Mouse (Mus musculus) CD8-positive naive resting alpha-beta T cell, adult 2 months (primary cell): ENCODE results near the gene Ccdc127.

Experiments used
- DNase-seq, 2 experiments: peaks; one replicate each; pipeline ENCODE4 v3.0.0; 2022; ENCODE audit warnings: low read depth in 2 of 2, low spot score in 2 of 2

Ccdc127 gene

DNA sequence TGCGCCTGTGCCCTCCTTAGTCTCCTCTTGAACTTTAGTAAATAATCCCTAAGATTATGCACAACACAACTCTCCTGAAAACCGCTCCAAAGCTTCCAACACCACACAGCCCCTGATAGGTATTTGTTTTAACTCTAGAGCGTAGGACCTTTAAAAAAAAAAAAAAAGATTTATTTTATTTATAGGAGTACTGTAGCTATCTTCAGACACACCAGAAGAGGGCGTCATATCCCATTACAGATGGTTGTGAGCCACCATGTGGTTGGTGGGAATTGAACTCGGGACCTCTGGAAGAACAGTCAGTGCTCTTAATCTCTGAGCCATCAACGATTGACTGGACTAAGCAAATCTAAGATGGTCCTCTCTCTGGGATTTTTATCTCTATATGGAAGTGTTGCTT is 39.6 kb downstream of the Ccdc127 start:
- DNase-seq, result no peak

- DNase-seq, result peak; percentile 43 to 61
Observed at GRCm38 (mm10) chr13:74390371-74390990, 40.4 kb downstream of the Ccdc127 start, which contains the start of gene Zfp72. TSS of gene Zfp72 (minus strand) at chr13:74390836.

- DNase-seq, result no peak
Observed at GRCm38 (mm10) chr13:74391156-74391555, 41.0 kb downstream of the Ccdc127 start.

- DNase-seq, result no peak
Observed at GRCm38 (mm10) chr13:74399298-74399839, 49.3 kb downstream of the Ccdc127 start, which contains the start of gene Ftl1-ps1. TSS of gene Ftl1-ps1 (plus strand) at chr13:74399694.
